Mouse (Mus musculus) right cerebral cortex, postnatal 14 days (tissue): ENCODE data around the gene Cbr2.
A peak's percentile ranks its signal among the peaks of the same experiment; 100 is the strongest.
"Not testable (repeated sequence)": the region's sequence is repeated elsewhere in the genome, so short reads cannot be mapped to it uniquely, and the experiment has no call there.

Experiments used
- DNase-seq: peaks from one replicate; pipeline ENCODE4 v3.0.0; 2022

The Cbr2 gene

GRCm38 (mm10) chr11:120730331-120730870, 1.5 kb downstream of the Cbr2 start:
- DNase-seq, result no peak

GRCm38 (mm10) chr11:120729432-120730050, 2.4 kb downstream of the Cbr2 start:
- not testable (repeated sequence) for DNase-seq

GRCm38 (mm10) chr11:120728530-120729240, 3.2 kb downstream of the Cbr2 start:
- DNase-seq, result no peak

GRCm38 (mm10) chr11:120727564-120727963, 4.3 kb downstream of the Cbr2 start:
- DNase-seq, result no peak

- DNase-seq, result peak; percentile 68
Observed at GRCm38 (mm10) chr11:120727169-120727527, 4.8 kb downstream of the Cbr2 start, which contains the start of gene Dcxr. Dcxr (minus strand) TSS chr11:120727281.

- DNase-seq, result peak; percentile 1
Observed at GRCm38 (mm10) chr11:120726243-120727168, 5.4 kb downstream of the Cbr2 start.

GRCm38 (mm10) chr11:120723509-120723908, 8.4 kb downstream of the Cbr2 start:
- DNase-seq, result peak; percentile 2

GRCm38 (mm10) chr11:120722761-120723382, 9.0 kb downstream of the Cbr2 start:
- DNase-seq, result peak; percentile 5

- DNase-seq, result peak; percentile 9
Observed at GRCm38 (mm10) chr11:120722067-120722630, 9.8 kb downstream of the Cbr2 start.

- DNase-seq, result peak; percentile 79
Observed at GRCm38 (mm10) chr11:120721124-120722066, 10.5 kb downstream of the Cbr2 start, which contains the start of gene Rac3. Rac3 (plus strand) TSS chr11:120721470.

GRCm38 (mm10) chr11:120720450-120720849, 11.5 kb downstream of the Cbr2 start:
- DNase-seq, result peak; percentile 95

- peak; percentile 12 for DNase-seq
Observed at GRCm38 (mm10) chr11:120719841-120720376, 12.0 kb downstream of the Cbr2 start.

- peak; percentile 8 for DNase-seq
Observed at GRCm38 (mm10) chr11:120719242-120719641, 12.7 kb downstream of the Cbr2 start.

- no peak for DNase-seq
Observed at GRCm38 (mm10) chr11:120715131-120715530, 16.8 kb downstream of the Cbr2 start.

- DNase-seq, result no peak
Observed at GRCm38 (mm10) chr11:120714546-120714945, 17.4 kb downstream of the Cbr2 start.

GRCm38 (mm10) chr11:120713580-120714518, 18.1 kb downstream of the Cbr2 start, which contains the start of the genes Cenpx and Lrrc45:
Cenpx (minus strand) TSS chr11:120713738.
Lrrc45 (plus strand) TSS chr11:120713925.
- DNase-seq, result peak; percentile 93

- peak; percentile 63 for DNase-seq
Observed at GRCm38 (mm10) chr11:120712771-120713568, 18.9 kb downstream of the Cbr2 start.

- no peak for DNase-seq
Observed at GRCm38 (mm10) chr11:120711980-120712604, 19.8 kb downstream of the Cbr2 start.
